Mouse (Mus musculus) MEL (cell line): ENCODE results near the gene Ccdc142.

ENCODE experiments used
- CTCF ChIP-seq, 3 experiments: IDR thresholded peaks in 2 of 3; conservative IDR thresholded peaks in 1 of 3; 2 replicates each; pipeline ENCODE4 v1.5.1; 2011 to 2012; ENCODE audit warnings: low read length in 3 of 3, low read depth in 2 of 3, mild to moderate bottlenecking in 2 of 3, improper control_type of control experiment in 1 of 3, inconsistent platforms in 1 of 3, mixed read lengths in 1 of 3, moderate library complexity in 1 of 3; ENCODE audit not compliant: control insufficient read depth in 1 of 3, insufficient read depth in 1 of 3, poor library complexity in 1 of 3, severe bottlenecking in 1 of 3
- E2F4 ChIP-seq: IDR thresholded peaks from 2 replicates; pipeline ENCODE4 v1.6.1; 2011; ENCODE audit warnings: low read depth, low read length, improper control_type of control experiment, borderline replicate concordance
- GATA1 ChIP-seq: IDR thresholded peaks from 2 replicates; pipeline ENCODE4 v1.6.1; 2011; ENCODE audit warnings: low read depth, low read length, improper control_type of control experiment
- HCFC1 ChIP-seq: IDR thresholded peaks from 2 replicates; pipeline ENCODE4 v1.6.1; 2012; ENCODE audit warnings: low read depth, mild to moderate bottlenecking, inconsistent platforms, low read length, improper control_type of control experiment, moderate library complexity
- JUND ChIP-seq: IDR thresholded peaks from 2 replicates; pipeline ENCODE4 v1.6.1; 2011; ENCODE audit warnings: low read depth, mild to moderate bottlenecking, improper control_type of control experiment, low read length
- POLR2A ChIP-seq, 2 experiments: IDR thresholded peaks; 2 replicates each; pipeline ENCODE4 v1.6.1; 2011 to 2012; ENCODE audit warnings: low read length in 2 of 2, mild to moderate bottlenecking in 2 of 2, control low read depth in 1 of 2, improper control_type of control experiment in 1 of 2, low read depth in 1 of 2, moderate library complexity in 1 of 2; ENCODE audit not compliant: control insufficient read depth in 1 of 2, insufficient read depth in 1 of 2, poor library complexity in 1 of 2
- POLR2AphosphoS2 ChIP-seq: IDR thresholded peaks from 2 replicates; pipeline ENCODE4 v1.6.1; 2011; ENCODE audit warnings: low read length, improper control_type of control experiment
- SMC3 ChIP-seq: IDR thresholded peaks from 2 replicates; pipeline ENCODE4 v1.6.1; 2011; ENCODE audit warnings: low read depth, low read length, improper control_type of control experiment
- TAL1 ChIP-seq: IDR thresholded peaks from 2 replicates; pipeline ENCODE4 v1.6.1; 2012; ENCODE audit warnings: mild to moderate bottlenecking, inconsistent platforms, low read length, moderate library complexity, mixed read lengths
- UBTF ChIP-seq: IDR thresholded peaks from 2 replicates; pipeline ENCODE4 v1.6.1; 2012; ENCODE audit warnings: low read depth, mild to moderate bottlenecking, inconsistent platforms, low read length, improper control_type of control experiment, moderate library complexity, borderline replicate concordance; ENCODE audit not compliant: insufficient read depth
- USF2 ChIP-seq, 2 experiments: IDR thresholded peaks; 2 replicates each; pipeline ENCODE4 v1.6.1; 2011 to 2012; ENCODE audit warnings: improper control_type of control experiment in 2 of 2, low read length in 2 of 2, borderline replicate concordance in 1 of 2, inconsistent platforms in 1 of 2, low read depth in 1 of 2, mild to moderate bottlenecking in 1 of 2; ENCODE audit not compliant: insufficient read depth in 1 of 2
- ZC3H11A ChIP-seq: IDR thresholded peaks from 2 replicates; pipeline ENCODE4 v1.6.1; 2012; ENCODE audit warnings: low read depth, mild to moderate bottlenecking, inconsistent platforms, low read length, improper control_type of control experiment

- TF ChIP-seq HCFC1 (peak; percentile 88), UBTF (no peak), POLR2AphosphoS2 (no peak; the same call in 1 of the 2 replicates), CTCF (IDR thresholded peaks at IDR 0.05 in 2 of 3, conservative IDR thresholded peaks at IDR 0.05 in 1 of 3; ENCODE audit: control insufficient read depth in 1 of 3, insufficient read depth in 1 of 3, low read depth in 2 of 3, low read length in 3 of 3, poor library complexity in 1 of 3, severe bottlenecking in 1 of 3) (no peak), ZC3H11A (no peak), JUND (no peak), TAL1 (no peak), SMC3 (no peak), GATA1 (no peak), E2F4 (no peak), USF2 (IDR thresholded peaks at IDR 0.05; ENCODE audit: borderline replicate concordance in 1 of 2, insufficient read depth in 1 of 2, low read depth in 1 of 2, low read length in 2 of 2) (no peak), POLR2A (IDR thresholded peaks at IDR 0.05; ENCODE audit: control insufficient read depth in 1 of 2, insufficient read depth in 1 of 2, low read depth in 1 of 2, low read length in 2 of 2, poor library complexity in 1 of 2) (peak in 1 of 2 experiments; percentile 25; a peak in 1 of 4 replicates)
These were observed 43.6 kb upstream of the Ccdc142 start, which contains the start of gene Dqx1 for GRCm38 (mm10) chr6:83057790-83058189.
